Mouse (Mus musculus) MEL (cell line): ENCODE measurements around the gene Copz2.

Source experiments
- BHLHE40 ChIP-seq: IDR thresholded peaks from 2 replicates; pipeline ENCODE4 v1.6.1; 2012; ENCODE audit warnings: low read depth, mild to moderate bottlenecking, inconsistent platforms, low read length, improper control_type of control experiment, borderline replicate concordance
- CHD1 ChIP-seq: IDR thresholded peaks from 2 replicates; pipeline ENCODE4 v1.6.1; 2012; ENCODE audit warnings: low read depth, mild to moderate bottlenecking, inconsistent platforms, low read length, improper control_type of control experiment
- CTCF ChIP-seq, 3 experiments: IDR thresholded peaks in 2 of 3; conservative IDR thresholded peaks in 1 of 3; 2 replicates each; pipeline ENCODE4 v1.5.1; 2011 to 2012; ENCODE audit warnings: low read length in 3 of 3, low read depth in 2 of 3, mild to moderate bottlenecking in 2 of 3, improper control_type of control experiment in 1 of 3, inconsistent platforms in 1 of 3, mixed read lengths in 1 of 3, moderate library complexity in 1 of 3; ENCODE audit not compliant: control insufficient read depth in 1 of 3, insufficient read depth in 1 of 3, poor library complexity in 1 of 3, severe bottlenecking in 1 of 3
- E2F4 ChIP-seq: IDR thresholded peaks from 2 replicates; pipeline ENCODE4 v1.6.1; 2011; ENCODE audit warnings: low read depth, low read length, improper control_type of control experiment, borderline replicate concordance
- GABPA ChIP-seq: IDR thresholded peaks from 2 replicates; pipeline ENCODE4 v1.6.1; 2012; ENCODE audit warnings: low read depth, mild to moderate bottlenecking, inconsistent platforms, low read length, improper control_type of control experiment, moderate library complexity
- POLR2A ChIP-seq, 2 experiments: IDR thresholded peaks; 2 replicates each; pipeline ENCODE4 v1.6.1; 2011 to 2012; ENCODE audit warnings: low read length in 2 of 2, mild to moderate bottlenecking in 2 of 2, control low read depth in 1 of 2, improper control_type of control experiment in 1 of 2, low read depth in 1 of 2, moderate library complexity in 1 of 2; ENCODE audit not compliant: control insufficient read depth in 1 of 2, insufficient read depth in 1 of 2, poor library complexity in 1 of 2
- USF1 ChIP-seq: IDR thresholded peaks from 2 replicates; pipeline ENCODE4 v1.6.1; 2014; ENCODE audit warnings: low read depth, mild to moderate bottlenecking, inconsistent platforms, low read length, improper control_type of control experiment, moderate library complexity
- ZMIZ1 ChIP-seq: IDR thresholded peaks from 2 replicates; pipeline ENCODE4 v1.6.1; 2012; ENCODE audit warnings: low read depth, mild to moderate bottlenecking, inconsistent platforms, low read length, improper control_type of control experiment, moderate library complexity

DNA sequence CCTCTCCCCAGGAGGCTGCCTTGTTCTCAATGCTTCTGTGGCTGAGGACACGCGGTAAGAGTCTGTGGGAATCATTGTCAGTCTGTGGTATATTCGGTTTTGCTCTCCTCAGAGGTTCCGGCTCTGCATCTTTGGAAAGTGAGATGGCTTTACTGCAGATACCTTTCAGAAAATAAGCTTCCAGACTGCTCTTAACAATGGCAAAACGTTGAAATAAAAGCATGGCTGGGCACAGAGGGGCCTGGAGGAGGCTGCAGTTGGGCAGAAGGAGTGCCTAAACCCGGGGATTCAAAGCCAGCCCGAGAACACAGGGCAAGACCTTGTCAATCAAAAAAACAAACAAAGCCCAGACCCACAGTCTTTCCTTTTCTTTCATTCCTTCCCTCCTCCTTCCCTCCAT, 29.7 kb downstream of the Copz2 start:
- TF ChIP-seq E2F4 (no peak), GABPA (no peak), CTCF (IDR thresholded peaks at IDR 0.05 in 2 of 3, conservative IDR thresholded peaks at IDR 0.05 in 1 of 3; ENCODE audit: control insufficient read depth in 1 of 3, insufficient read depth in 1 of 3, low read depth in 2 of 3, low read length in 3 of 3, poor library complexity in 1 of 3, severe bottlenecking in 1 of 3) (no peak), POLR2A (IDR thresholded peaks at IDR 0.05; ENCODE audit: control insufficient read depth in 1 of 2, insufficient read depth in 1 of 2, low read depth in 1 of 2, low read length in 2 of 2, poor library complexity in 1 of 2) (no peak), BHLHE40 (no peak), CHD1 (no peak), ZMIZ1 (no peak), USF1 (no peak)
